Mouse (Mus musculus) heart, embryonic 14.5 days (tissue): ENCODE measurements around the gene Pomp. TPM values are rescaled to one million over a fixed set of nuclear protein-coding genes. Genes with fewer than 3 reads are reported as not detected.

ENCODE experiments used
- ATAC-seq: fragments of 200-750 bp; cut with Nextera tagmentation; 2 replicates; pipeline ENCODE4 v1.8.0; 2017; ENCODE audit warnings: low read depth, moderate TSS enrichment; ENCODE audit not compliant: insufficient number of reproducible peaks, insufficient read depth, low FRiP score
- H3K27ac ChIP-seq, 2 experiments: fragments of 200-500 bp in 1 of 2; fragments of 300-500 bp in 1 of 2; sonication (generic) in 1 of 2; replicated peaks in 1 of 2; 2 replicates each; pipeline ENCODE4 v1.5.1; 2012 to 2014; ENCODE audit warnings: low read depth in 2 of 2, low read length in 2 of 2, control low read depth in 1 of 2, mild to moderate bottlenecking in 1 of 2, mixed read lengths in 1 of 2; ENCODE audit not compliant: control insufficient read depth in 1 of 2, insufficient read depth in 1 of 2
- H3K27me3 ChIP-seq: fragments of 300-500 bp; sonication (generic); 2 replicates; pipeline ENCODE4 v1.6.1; 2014; ENCODE audit warnings: mild to moderate bottlenecking, low read length, control low read depth; ENCODE audit not compliant: control insufficient read depth, insufficient read depth
- H3K36me3 ChIP-seq: fragments of 300-500 bp; sonication (generic); 2 replicates; pipeline ENCODE4 v1.6.1; 2014; ENCODE audit warnings: mild to moderate bottlenecking, control low read depth, low read length, mixed read lengths; ENCODE audit not compliant: control insufficient read depth, insufficient read depth
- H3K4me1 ChIP-seq, 2 experiments: fragments of 200-500 bp in 1 of 2; fragments of 300-500 bp in 1 of 2; sonication (generic) in 1 of 2; 2 replicates each; pipeline ENCODE4 v1.6.1; 2012 to 2014; ENCODE audit warnings: low read length in 2 of 2, control low read depth in 1 of 2, mixed read lengths in 1 of 2; ENCODE audit not compliant: control insufficient read depth in 2 of 2, insufficient read depth in 2 of 2
- H3K4me2 ChIP-seq: fragments of 300-500 bp; sonication (generic); 2 replicates; pipeline ENCODE4 v1.6.1; 2014; ENCODE audit warnings: mild to moderate bottlenecking, low read length
- H3K4me3 ChIP-seq, 2 experiments: fragments of 200-500 bp in 1 of 2; fragments of 300-500 bp in 1 of 2; sonication (generic) in 1 of 2; 2 replicates each; pipeline ENCODE4 v1.5.1; 2012 to 2014; ENCODE audit warnings: low read length in 2 of 2, mild to moderate bottlenecking in 2 of 2, control low read depth in 1 of 2, low read depth in 1 of 2, moderate library complexity in 1 of 2; ENCODE audit not compliant: control insufficient read depth in 1 of 2, insufficient read depth in 1 of 2
- H3K9ac ChIP-seq: fragments of 300-500 bp; sonication (generic); 2 replicates; pipeline ENCODE4 v1.6.1; 2014; ENCODE audit warnings: mild to moderate bottlenecking, low read length
- H3K9me3 ChIP-seq: fragments of 300-500 bp; sonication (generic); 2 replicates; pipeline ENCODE4 v1.6.1; 2016; ENCODE audit warnings: low read length, control low read depth; ENCODE audit not compliant: control insufficient read depth
- WGBS: fragments of 180-500 bp; shearing (Covaris S2); extraction: QIAGEN DNeasy Blood & Tissue Kit; methylation state at CpG from one replicate; pipeline ENCODE4 v1.1.7; 2014; 5-methylcytosine and 5-hydroxymethylcytosine counted together
- polyA plus RNA-seq: library from polyadenylated mRNA; unstranded; fragments of >200 nt; fragmentation: Nextera tagmentation; extraction: Ambion mirVana; gene quantifications from 2 replicates; pipeline ENCODE4 v1.2.1, GENCODE M21; 2014

Pomp gene
- polyA plus RNA-seq, 1 experiment from 2014 or later = 345 TPM

DNA sequence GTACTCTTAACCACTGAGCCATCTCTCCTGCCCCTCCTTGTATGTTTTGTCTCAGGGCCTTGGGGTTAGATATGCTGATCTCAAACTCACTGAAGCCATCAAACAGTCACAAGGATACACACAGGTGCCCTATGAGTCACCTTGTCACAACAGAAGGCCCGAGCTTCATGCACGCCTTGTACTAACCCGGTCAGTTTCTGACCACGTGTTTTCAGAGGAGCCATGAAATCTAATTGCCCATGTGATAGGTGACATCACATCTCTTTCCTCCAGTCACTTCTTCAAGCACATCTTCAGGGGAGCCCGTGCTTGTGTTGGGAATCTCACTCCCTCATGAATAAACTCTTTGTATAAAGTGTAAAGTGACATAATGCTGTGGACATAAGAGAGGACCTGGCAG lies 64.4 kb downstream of the Pomp start:
- Histone ChIP-seq H3K4me1 (no peaks in the 10 kb centered on the region), H3K27ac (no peak overlapping the region), H3K9ac (no peak overlapping the region), H3K9me3 (no peaks in the 10 kb centered on the region), H3K4me2 (no peak overlapping the region), H3K27me3 (no peaks in the 10 kb centered on the region), H3K36me3 (no peaks in the 10 kb centered on the region), H3K4me3 (no peak overlapping the region)
- ATAC-seq = no peak
- 67% methylated on average over 5 of the region's 5 CpGs for WGBS

Other genes with a start within 250 kb of the Pomp start
- gene Flt1, start 134.4 kb upstream of the Pomp start, polyA plus RNA-seq = 28.9 and 29.5 TPM in 2 replicates
- gene Slc46a3, start 34.4 kb downstream of the Pomp start, polyA plus RNA-seq = 2.8 and 3.5 TPM in 2 replicates
- gene Mtus2, start 96.9 kb downstream of the Pomp start, polyA plus RNA-seq = 128 and 129 TPM in 2 replicates